Mouse (Mus musculus) inflammation-experienced regulatory T-cells (primary cell): ENCODE measurements around the gene Itgb8. TPM values are rescaled to one million over a fixed set of nuclear protein-coding genes. Genes with fewer than 3 reads are reported as not detected.

Experiments
- polyA plus RNA-seq, 2 experiments: library from polyadenylated mRNA; unstranded; fragments of 100-300 nt; shearing (Covaris generic); gene quantifications; one replicate each; pipeline ENCODE4 v1.2.1; 2017

Gene Itgb8
- 10 to 100 TPM in 1 of 2 experiments, 1 to 10 TPM in 1; 4.6 to 24.0 TPM for polyA plus RNA-seq

GRCm38 (mm10) chr12:119238696-119239415 lies at the start of gene Itgb8:
TSS of gene Itgb8 (minus strand) at chr12:119238802.

Other genes starting within 250 kb of the Itgb8 start
- under 1 TPM; 0.20 to 0.21 TPM for gene Macc1, start 75.5 kb upstream of the Itgb8 start, polyA plus RNA-seq